Mouse (Mus musculus) erythroblast, embryonic 14.5 days (primary cell): ENCODE data around the gene Pheta1.

Source experiments
- GATA1 ChIP-seq: IDR thresholded peaks from 2 replicates; pipeline ENCODE4 v1.6.1; 2012; ENCODE audit warnings: low read length, inconsistent platforms, mixed read lengths
- TAL1 ChIP-seq: IDR thresholded peaks from 3 replicates; pipeline ENCODE4 v1.6.1; 2012; ENCODE audit warnings: low read length, inconsistent platforms, mixed read lengths

DNA sequence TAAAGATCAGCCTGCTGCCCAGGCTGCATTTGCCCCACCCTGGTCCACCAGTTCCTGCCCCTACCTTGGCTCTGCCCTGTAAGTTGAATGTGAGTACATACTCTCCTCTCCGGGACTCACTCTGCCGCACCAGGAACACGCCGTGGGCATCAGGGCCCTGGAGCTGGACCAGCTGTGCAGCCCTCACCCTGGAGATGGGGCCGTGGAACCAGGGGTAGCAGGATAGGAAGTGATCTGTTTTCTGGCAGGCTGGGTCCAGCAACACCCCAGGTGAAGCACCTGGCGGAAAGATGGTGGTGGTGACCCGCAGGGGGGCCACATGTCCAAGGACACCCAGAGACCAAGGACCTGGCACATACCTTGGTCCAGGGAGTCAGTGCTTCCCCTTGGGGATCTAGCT, 30.4 kb upstream of the Pheta1 start:
- TF ChIP-seq GATA1 (no peak), TAL1 (no peak)
